Mouse (Mus musculus): ENCODE measurements around the gene Abcf1.
"Not testable (repeated sequence)": the region's sequence is repeated elsewhere in the genome, so short reads cannot be mapped to it uniquely, and the experiment has no call there.

The Abcf1 gene

GRCm38 (mm10) chr17:35978811-35979400 lies 9.3 kb upstream of the Abcf1 start:
- DNase-seq (ENCODE audit: low spot score) = peak; percentile 75

- no peak for DNase-seq (ENCODE audit: low spot score)
Observed at GRCm38 (mm10) chr17:35972131-35972530, 2.6 kb upstream of the Abcf1 start.

- no peak for DNase-seq (ENCODE audit: low spot score)
Observed at GRCm38 (mm10) chr17:35967621-35968020, 1.9 kb downstream of the Abcf1 start.

- DNase-seq (ENCODE audit: low spot score) = no peak
Observed at GRCm38 (mm10) chr17:35963279-35963678, 6.3 kb downstream of the Abcf1 start.

- DNase-seq (ENCODE audit: low spot score) = no peak
Observed at GRCm38 (mm10) chr17:35958533-35959223, 10.9 kb downstream of the Abcf1 start.

GRCm38 (mm10) chr17:35954665-35955064 lies 14.9 kb downstream of the Abcf1 start:
- no peak for DNase-seq (ENCODE audit: low spot score)

GRCm38 (mm10) chr17:35952559-35952958 lies 17.0 kb downstream of the Abcf1 start:
- DNase-seq (ENCODE audit: low spot score) = not testable (repeated sequence)

- DNase-seq (ENCODE audit: low spot score) = not testable (repeated sequence)
Observed at GRCm38 (mm10) chr17:35950946-35951345, 18.6 kb downstream of the Abcf1 start.

GRCm38 (mm10) chr17:35939941-35940340 lies 29.6 kb downstream of the Abcf1 start:
- DNase-seq (ENCODE audit: low spot score) = no peak

GRCm38 (mm10) chr17:35939108-35939507 lies 30.5 kb downstream of the Abcf1 start:
- no peak for DNase-seq (ENCODE audit: low spot score)

GRCm38 (mm10) chr17:35937700-35938348 lies 31.7 kb downstream of the Abcf1 start:
- no peak for DNase-seq (ENCODE audit: low spot score)

- DNase-seq (ENCODE audit: low spot score) = not testable (repeated sequence)
Observed at GRCm38 (mm10) chr17:35935763-35936162, 33.8 kb downstream of the Abcf1 start.

- DNase-seq (ENCODE audit: low spot score) = no peak
Observed at GRCm38 (mm10) chr17:35932608-35933007, 37.0 kb downstream of the Abcf1 start.

- no peak for DNase-seq (ENCODE audit: low spot score)
Observed at GRCm38 (mm10) chr17:35930627-35931026, 38.9 kb downstream of the Abcf1 start.

- no peak for DNase-seq (ENCODE audit: low spot score)
Observed at GRCm38 (mm10) chr17:35929534-35929933, 40.0 kb downstream of the Abcf1 start.

GRCm38 (mm10) chr17:35927471-35927870 lies 42.1 kb downstream of the Abcf1 start:
- no peak for DNase-seq (ENCODE audit: low spot score)

GRCm38 (mm10) chr17:35923281-35923680 lies 46.3 kb downstream of the Abcf1 start:
- DNase-seq (ENCODE audit: low spot score) = no peak

GRCm38 (mm10) chr17:35922566-35922965 lies 47.0 kb downstream of the Abcf1 start:
- DNase-seq (ENCODE audit: low spot score) = no peak

- no peak for DNase-seq (ENCODE audit: low spot score)
Observed at GRCm38 (mm10) chr17:35921710-35922109, 47.9 kb downstream of the Abcf1 start.

- no peak for DNase-seq (ENCODE audit: low spot score)
Observed at GRCm38 (mm10) chr17:35920862-35921562, 48.5 kb downstream of the Abcf1 start.

GRCm38 (mm10) chr17:35920384-35920783 lies 49.2 kb downstream of the Abcf1 start:
- no peak for DNase-seq (ENCODE audit: low spot score)

GRCm38 (mm10) chr17:35919864-35920301 lies 49.7 kb downstream of the Abcf1 start:
- DNase-seq (ENCODE audit: low spot score) = no peak
